Mouse (Mus musculus) hindbrain, postnatal 0 days (tissue): ENCODE measurements around the gene Upk3a. TPM values are rescaled to one million over a fixed set of nuclear protein-coding genes. Genes with fewer than 3 reads are reported as not detected.
A peak's percentile ranks its signal among the peaks of the same experiment; 100 is the strongest.

Experiments used
- ATAC-seq: fragments of 200-750 bp; cut with Nextera tagmentation; 2 replicates; pipeline ENCODE4 v1.8.0; 2017; ENCODE audit warnings: mild to moderate bottlenecking, moderate TSS enrichment, moderate library complexity
- DNase-seq: peaks from one replicate; pipeline ENCODE4 v3.0.0-alpha.2; 2015; ENCODE audit warnings: low spot score
- H3K27ac ChIP-seq: fragments of 300-500 bp; sonication (generic); 2 replicates; pipeline ENCODE4 v1.5.1; 2014; ENCODE audit warnings: mild to moderate bottlenecking
- H3K27me3 ChIP-seq: fragments of 300-500 bp; sonication (generic); 2 replicates; pipeline ENCODE4 v1.6.1; 2014; ENCODE audit warnings: low read length, mixed read lengths; ENCODE audit not compliant: insufficient read depth
- H3K36me3 ChIP-seq: fragments of 300-500 bp; sonication (generic); 2 replicates; pipeline ENCODE4 v1.6.1; 2014; ENCODE audit warnings: low read length, mixed read lengths; ENCODE audit not compliant: insufficient read depth
- H3K4me1 ChIP-seq: fragments of 300-500 bp; sonication (generic); 2 replicates; pipeline ENCODE4 v1.6.1; 2014; ENCODE audit warnings: antibody characterized with exemption, low read length, mixed read lengths; ENCODE audit not compliant: insufficient read depth
- H3K4me2 ChIP-seq: fragments of 300-500 bp; sonication (generic); 2 replicates; pipeline ENCODE4 v1.6.1; 2014; ENCODE audit warnings: low read depth, mild to moderate bottlenecking, low read length, moderate library complexity, mixed read lengths
- H3K4me3 ChIP-seq: fragments of 300-500 bp; sonication (generic); 2 replicates; pipeline ENCODE4 v1.5.1; 2014; ENCODE audit warnings: low read length
- H3K9ac ChIP-seq: fragments of 300-500 bp; sonication (generic); replicated peaks from 2 replicates; pipeline ENCODE4 v1.6.1; 2014; ENCODE audit warnings: mild to moderate bottlenecking, low read length, moderate library complexity, mixed read lengths
- H3K9me3 ChIP-seq: fragments of 300-500 bp; sonication (generic); 2 replicates; pipeline ENCODE4 v1.6.1; 2016; ENCODE audit warnings: low read length, mixed read lengths
- CTCF ChIP-seq: IDR thresholded peaks from 2 replicates; pipeline ENCODE4 v1.5.1; 2016; ENCODE audit warnings: antibody characterized with exemption, control low read depth, low read depth
- WGBS: fragments of 180-500 bp; shearing (Covaris S2); extraction: QIAGEN DNeasy Blood & Tissue Kit; methylation state at CpG from one replicate; pipeline ENCODE4 v1.1.7; 2014; 5-methylcytosine and 5-hydroxymethylcytosine counted together
- polyA plus RNA-seq: library from polyadenylated mRNA; unstranded; fragments of >200 nt; fragmentation: Nextera tagmentation; extraction: Ambion mirVana; gene quantifications from 2 replicates; pipeline ENCODE4 v1.2.1, GENCODE M21; 2015
- total RNA-seq: library from RNA; depleted of rRNA; stranded (reverse); fragments of >200 nt; gene quantifications from 2 replicates; pipeline ENCODE4 v1.2.3, GENCODE M21; 2014

Upk3a gene
- total and polyA plus RNA-seq, 2 experiments from 2014 or later = 2.6 to 6.5 TPM

DNA sequence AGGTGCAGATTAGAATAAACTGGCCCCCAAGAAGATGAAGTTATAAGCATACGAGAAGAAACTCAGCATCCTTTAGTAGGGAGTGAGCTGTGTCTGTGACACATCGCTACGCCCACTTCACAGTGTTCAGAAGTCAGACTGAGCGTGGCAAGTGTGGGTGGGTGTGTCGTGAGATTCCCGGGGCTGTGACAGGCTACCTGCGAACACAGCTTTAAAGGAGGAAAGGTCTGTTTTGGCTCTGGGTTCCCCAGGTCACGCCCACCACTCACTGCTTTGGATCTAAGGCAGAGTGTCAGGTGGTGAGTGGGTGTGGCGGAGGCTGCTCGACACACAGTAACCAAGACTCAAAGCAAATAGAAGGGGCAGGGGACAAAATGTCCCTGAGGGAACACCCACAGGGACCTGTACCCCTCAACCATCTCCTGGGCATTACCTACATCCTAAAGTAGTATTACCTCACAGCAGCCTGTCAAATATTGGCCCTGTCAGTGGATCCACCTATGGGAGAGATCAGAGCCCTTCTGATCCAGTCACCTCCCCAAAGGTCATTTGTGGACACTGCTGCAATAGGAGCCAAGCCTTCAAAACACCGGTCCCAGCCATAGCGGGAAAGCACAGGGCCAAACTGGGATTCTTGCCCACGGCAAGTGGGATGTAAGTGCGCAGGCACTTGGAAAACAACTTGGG lies 19.0 kb upstream of the Upk3a start:
- no peak overlapping the region for H3K4me3 ChIP-seq
- H3K27me3 ChIP-seq = no peaks in the 10 kb centered on the region
- no peak overlapping the region for H3K27ac ChIP-seq
- no peaks in the 10 kb centered on the region for H3K36me3 ChIP-seq
- H3K4me1 ChIP-seq = no peaks in the 10 kb centered on the region
- 78% methylated on average over 14 of the region's 14 CpGs for WGBS
- no peak overlapping the region for H3K9ac ChIP-seq
- ATAC-seq (no peak), DNase-seq (no peak)
- no peak overlapping the region for H3K4me2 ChIP-seq
- no peak for TF ChIP-seq CTCF
- H3K9me3 ChIP-seq = no peaks in the 10 kb centered on the region

DNA sequence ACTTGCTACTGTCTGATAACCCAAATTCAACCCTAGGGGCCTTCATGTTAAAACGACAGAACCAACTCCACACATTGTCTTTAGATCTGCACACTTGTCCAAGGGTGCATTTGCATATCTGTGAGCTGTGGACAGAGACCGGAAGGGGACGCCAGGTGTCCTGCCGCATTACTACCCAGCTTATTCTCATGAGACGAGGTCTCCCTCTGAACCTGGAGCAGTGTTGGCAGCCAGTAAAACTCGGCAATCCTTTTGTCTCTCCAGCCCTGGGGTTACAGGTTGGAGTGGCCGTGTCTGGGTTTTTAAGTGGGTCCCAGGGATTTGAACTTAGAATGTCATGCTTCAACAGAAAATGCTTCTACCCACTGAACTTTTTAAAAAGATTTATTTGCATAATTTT lies 17.0 kb upstream of the Upk3a start:
- ATAC-seq = no peak
- no peak overlapping the region for H3K9ac ChIP-seq
- H3K4me3 ChIP-seq = no peak overlapping the region
- WGBS = 56% methylated on average over 7 of the region's 7 CpGs
- no peaks in the 10 kb centered on the region for H3K9me3 ChIP-seq
- DNase-seq = no peak
- H3K4me2 ChIP-seq = no peak overlapping the region
- H3K27ac ChIP-seq = no peak overlapping the region
- TF ChIP-seq CTCF = no peak
- no peaks in the 10 kb centered on the region for H3K4me1 ChIP-seq
- no peaks in the 10 kb centered on the region for H3K27me3 ChIP-seq
- H3K36me3 ChIP-seq = no peaks in the 10 kb centered on the region

GRCm38 (mm10) chr15:85000984-85001982 lies 15.7 kb upstream of the Upk3a start:
- WGBS = 18% methylated on average over 29 of the region's 29 CpGs
- H3K9me3 ChIP-seq = no peaks in the 10 kb centered on the region
- no peak overlapping the region for H3K9ac ChIP-seq
- DNase-seq (peak; percentile 84), ATAC-seq (peak; percentile 81; the same call in 1 of the 2 replicates)
- no peaks in the 10 kb centered on the region for H3K27me3 ChIP-seq
- no peak overlapping the region for H3K27ac ChIP-seq
- H3K4me3 ChIP-seq = no peak overlapping the region
- H3K4me2 ChIP-seq = no peak overlapping the region
- no peaks in the 10 kb centered on the region for H3K4me1 ChIP-seq
- TF ChIP-seq CTCF = peak; percentile 88
- H3K36me3 ChIP-seq = no peaks in the 10 kb centered on the region

DNA sequence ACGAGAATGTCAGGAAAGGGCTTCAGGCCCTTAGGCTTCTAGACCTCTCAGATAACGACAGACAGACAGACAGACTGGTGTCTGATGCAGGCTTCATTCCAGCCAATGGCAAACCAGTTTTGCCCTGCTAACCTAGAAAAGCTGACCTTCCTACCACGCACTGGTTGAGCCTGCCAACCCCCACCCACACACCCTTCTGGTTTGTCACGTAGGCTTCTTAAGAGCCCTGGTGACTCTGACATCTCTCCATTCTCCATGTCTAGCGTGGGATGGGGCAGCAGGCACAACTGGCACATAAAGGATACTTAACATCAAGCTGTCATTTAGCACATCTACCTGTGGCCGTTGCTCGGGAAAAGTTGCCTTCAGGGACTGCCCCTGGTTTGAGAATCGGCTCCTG lies 7.3 kb upstream of the Upk3a start:
- H3K9ac ChIP-seq = no peak overlapping the region
- H3K27me3 ChIP-seq = no peaks in the 10 kb centered on the region
- 84% methylated on average over 8 of the region's 8 CpGs for WGBS
- TF ChIP-seq CTCF = no peak
- DNase-seq = no peak
- ATAC-seq = no peak
- no peak overlapping the region for H3K4me3 ChIP-seq
- H3K4me2 ChIP-seq = no peak overlapping the region
- no peaks in the 10 kb centered on the region for H3K9me3 ChIP-seq
- H3K27ac ChIP-seq = no peak overlapping the region
- no peaks in the 10 kb centered on the region for H3K36me3 ChIP-seq
- H3K4me1 ChIP-seq = no peaks in the 10 kb centered on the region

DNA sequence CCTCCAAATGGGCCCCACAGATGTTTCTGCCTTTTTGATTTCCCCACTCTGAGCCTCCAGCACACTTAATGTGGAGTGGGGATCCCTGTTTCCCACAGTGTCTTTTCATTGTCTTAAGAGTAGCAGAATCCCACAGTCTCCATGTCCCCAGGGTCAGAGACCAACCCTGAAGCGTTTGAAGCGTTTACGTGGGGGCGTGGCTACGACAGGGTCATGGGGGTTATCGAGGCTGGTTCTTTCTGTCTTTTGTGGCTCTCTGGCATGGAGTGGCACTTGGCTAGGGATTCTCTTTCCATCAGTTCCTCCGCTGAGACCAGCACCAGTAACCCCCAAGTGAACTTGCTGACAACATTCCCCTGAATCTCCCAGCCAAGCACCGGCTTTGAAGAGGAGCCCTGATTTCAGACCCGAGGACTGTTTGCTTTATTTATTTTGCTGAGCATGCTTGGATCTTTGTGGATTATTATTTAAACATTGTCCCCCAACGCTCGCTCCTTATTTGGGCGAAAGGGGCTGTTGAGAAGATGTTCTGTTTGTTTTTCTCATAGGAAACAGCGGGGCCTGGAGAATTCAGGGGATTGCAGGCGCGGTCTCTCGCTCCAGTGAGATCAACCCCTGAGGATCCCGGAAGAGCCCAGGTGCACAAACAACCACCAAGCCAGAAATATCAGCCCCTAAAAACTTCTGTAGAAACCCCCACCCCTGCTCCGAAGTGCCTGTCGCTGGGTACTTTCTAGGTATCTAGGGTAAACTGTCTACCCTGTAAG lies 4.9 kb upstream of the Upk3a start:
- no peaks in the 10 kb centered on the region for H3K9me3 ChIP-seq
- no peaks in the 10 kb centered on the region for H3K36me3 ChIP-seq
- peaks cover 5% of the 10 kb centered on the region; the same call in 1 of the 2 replicates for H3K4me1 ChIP-seq
- ATAC-seq = no peak
- no peak for TF ChIP-seq CTCF
- H3K9ac ChIP-seq = no peak overlapping the region
- H3K27ac ChIP-seq = 0 out of 2 replicates have a peak overlapping the region, but pooled peaks have one; percentile 23
- DNase-seq = no peak
- 42% methylated on average over 19 of the region's 19 CpGs for WGBS
- no peaks in the 10 kb centered on the region for H3K27me3 ChIP-seq
- no peak overlapping the region for H3K4me2 ChIP-seq
- no peak overlapping the region for H3K4me3 ChIP-seq

- no peaks in the 10 kb centered on the region for H3K27me3 ChIP-seq
- H3K4me2 ChIP-seq = no peak overlapping the region
- no peak for TF ChIP-seq CTCF
- WGBS = 43% methylated on average over 2 of the region's 2 CpGs
- ATAC-seq (no peak), DNase-seq (no peak)
- no peaks in the 10 kb centered on the region for H3K36me3 ChIP-seq
- peaks cover 10% of the 10 kb centered on the region; the same call in 1 of the 2 replicates for H3K4me1 ChIP-seq
- H3K9ac ChIP-seq = no peak overlapping the region
- H3K4me3 ChIP-seq = no peak overlapping the region
- no peaks in the 10 kb centered on the region for H3K9me3 ChIP-seq
- no peak overlapping the region for H3K27ac ChIP-seq
These were observed 4.3 kb upstream of the Upk3a start for GRCm38 (mm10) chr15:85012662-85013054.
